Mouse (Mus musculus) Patski (cell line): Measurements from ENCODE around the gene Sohlh1. TPM values are rescaled to one million over a fixed set of nuclear protein-coding genes. Genes with fewer than 3 reads are reported as not detected.
A peak's percentile ranks its signal among the peaks of the same experiment; 100 is the strongest.
"Not testable (repeated sequence)": the region's sequence is repeated elsewhere in the genome, so short reads cannot be mapped to it uniquely, and the experiment has no call there.

ENCODE experiments used
- ATAC-seq: fragments of 100-300 bp; one replicate; pipeline ENCODE4 v1.8.0; 2021
- CTCF ChIA-PET: fragments of 350-600 bp; sonication (Branson Sonifier 250); formaldehyde crosslinking; loops from one replicate; lab custom pipeline; 2022; ENCODE audit warnings: inconsistent platforms; lab: Charles Lee
- POLR2A ChIA-PET: fragments of 350-600 bp; sonication (Branson Sonifier 250); formaldehyde crosslinking; loops from one replicate; lab custom pipeline; 2022; ENCODE audit warnings: antibody characterized with exemption, inconsistent platforms; lab: Charles Lee
- DNase-seq: peaks from one replicate; pipeline ENCODE4 v3.0.0-alpha.2; 2011; ENCODE audit warnings: low read depth, low spot score
- H3K27me3 ChIP-seq: fragments of 371-371 bp; one replicate; pipeline ENCODE4 v1.5.1; 2021
- CTCF ChIP-seq: fragments of 100-300 bp; IDR thresholded peaks from one replicate; pipeline ENCODE4 v1.5.1; 2021
- in situ Hi-C: fragments of 300-500 bp; cut with MboI; formaldehyde crosslinking; loops from 3 replicates; pipeline ENCODE4 v1.11.1; 2018; ENCODE audit warnings: low pct_unique_long_range_greater_than_20kb, mixed read lengths
- polyA plus RNA-seq: library from polyadenylated mRNA; unstranded; gene quantifications from one replicate; pipeline ENCODE4 v1.2.3, GENCODE M21; 2021

The Sohlh1 gene
- polyA plus RNA-seq, 1 experiment from 2014 or later = not detected

DNA sequence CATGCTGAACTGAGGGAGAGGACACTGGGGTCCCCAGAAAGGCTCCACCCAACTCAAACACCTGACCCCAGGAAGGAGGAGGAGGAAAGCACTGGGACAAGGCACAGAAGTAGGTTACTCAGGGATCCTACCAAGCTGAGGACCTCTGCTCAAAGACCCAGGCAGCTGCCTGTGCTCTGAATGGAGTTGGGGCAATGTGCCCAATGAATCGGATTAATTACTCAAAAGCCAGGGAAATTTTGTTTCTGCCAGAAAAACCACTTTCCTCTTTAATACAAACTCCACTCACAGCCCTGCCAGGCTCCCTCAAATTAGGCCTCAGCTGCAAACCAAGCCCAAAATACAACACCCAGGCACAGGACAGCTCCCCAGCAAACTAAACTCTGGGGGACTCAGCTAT, 4.3 kb downstream of the Sohlh1 start:
- ChIA-PET CTCF (interaction anchor here (1.4 kb wide), 1 partner anchor 89 kb away, joined by 3 read pairs; no protein-coding TSS in a partner anchor), POLR2A (no interaction called here)
- no peak for TF ChIP-seq CTCF
- in situ Hi-C loops = loop anchor here (25.0 kb wide), 1 partner anchor 170 kb away; the partner anchor contains the start of gene Ubac1
- H3K27me3 ChIP-seq = no peaks in the 10 kb centered on the region
- DNase-seq = no peak
- ATAC-seq = no peak

DNA sequence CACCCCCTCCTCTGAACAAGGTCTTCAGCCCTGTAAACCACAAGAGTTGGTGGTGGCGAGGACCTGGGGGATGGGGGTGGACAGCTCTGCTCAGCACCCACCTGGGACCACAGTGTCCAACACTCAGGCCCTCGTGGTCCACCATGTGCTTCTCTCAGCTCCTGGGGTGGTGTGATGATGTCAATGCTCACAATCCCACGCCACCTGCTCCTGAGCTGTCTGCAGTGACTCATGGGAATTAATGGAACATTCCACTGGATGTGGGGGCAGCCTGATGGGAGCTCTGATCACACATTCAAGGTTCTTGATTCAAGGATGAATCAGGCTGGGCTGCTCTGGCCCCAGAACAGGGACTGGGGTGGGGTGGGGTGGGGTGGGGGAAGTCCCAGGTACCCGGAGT, 4.9 kb downstream of the Sohlh1 start:
- DNase-seq = peak; percentile 58
- no peak for TF ChIP-seq CTCF

DNA sequence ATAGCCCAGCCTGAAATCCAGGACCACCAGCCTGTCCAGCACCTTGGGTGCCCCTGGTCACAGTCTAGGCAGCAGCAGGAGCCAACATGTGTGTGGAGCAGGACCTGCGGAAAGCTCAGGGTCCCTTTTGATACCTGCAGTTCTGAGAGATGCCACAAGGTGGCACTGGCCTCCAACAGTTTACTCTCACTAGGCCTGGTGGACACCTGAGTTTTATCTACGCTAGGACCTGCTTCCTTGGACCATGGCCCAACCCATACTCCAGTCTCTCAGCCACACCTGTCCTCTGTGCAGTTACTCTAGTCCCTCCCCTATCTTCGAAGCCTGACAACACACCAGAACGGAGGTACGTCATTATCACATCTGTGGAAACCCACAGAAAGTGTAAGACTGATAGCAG, 10.8 kb downstream of the Sohlh1 start:
- ChIA-PET CTCF (interaction anchor here (1.0 kb wide), 2 partner anchors 43 to 59 kb away, joined by 3 read pairs; no protein-coding TSS in a partner anchor), POLR2A (interaction anchor here (0.6 kb wide), 1 partner anchor 23 kb away, joined by 3 read pairs; no protein-coding TSS in a partner anchor)
- DNase-seq = no peak
- in situ Hi-C loops = loop anchor here (10.0 to 25.0 kb wide), 2 partner anchors 176 to 309 kb away; partner anchors contain the start of gene Ubac1
- TF ChIP-seq CTCF = no peak
- no peaks in the 10 kb centered on the region for H3K27me3 ChIP-seq
- ATAC-seq = no peak

More for the DNA sequence above, 4.9 kb downstream of the Sohlh1 start:
- POLR2A ChIA-PET = no interaction called here
- in situ Hi-C loops = loop anchor here (25.0 kb wide), 1 partner anchor 170 kb away; the partner anchor contains the start of gene Ubac1
- H3K27me3 ChIP-seq = no peaks in the 10 kb centered on the region
- CTCF ChIA-PET = interaction anchor here (1.4 kb wide), 1 partner anchor 89 kb away, joined by 3 read pairs; no protein-coding TSS in a partner anchor
- ATAC-seq = no peak

DNA sequence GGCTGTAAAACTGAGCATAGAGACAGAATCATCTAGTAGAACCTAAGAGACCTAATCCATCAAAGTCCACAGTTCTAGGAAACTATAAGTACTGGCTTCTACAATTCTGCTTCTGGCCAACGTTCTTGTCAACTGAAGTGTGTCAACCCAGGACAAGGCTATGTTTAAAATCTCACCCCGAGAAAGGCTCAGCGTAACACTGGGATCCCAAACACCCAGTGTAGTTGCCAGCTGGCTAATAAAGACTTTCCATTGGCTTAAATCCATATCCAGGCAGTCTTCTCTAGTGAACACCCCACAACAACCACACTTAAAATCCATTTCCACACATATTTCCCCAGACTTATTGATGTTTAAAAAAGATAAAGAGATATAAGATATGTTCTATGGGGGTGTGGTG, 16.3 kb downstream of the Sohlh1 start:
- CTCF ChIA-PET = no interaction called here
- POLR2A ChIA-PET = no interaction called here
- in situ Hi-C loops = loop anchor here (10.0 to 25.0 kb wide), 2 partner anchors 182 to 314 kb away; partner anchors contain the start of gene Ubac1
- no peak for ATAC-seq
- no peak for DNase-seq
- no peaks in the 10 kb centered on the region for H3K27me3 ChIP-seq
- no peak for TF ChIP-seq CTCF

DNA sequence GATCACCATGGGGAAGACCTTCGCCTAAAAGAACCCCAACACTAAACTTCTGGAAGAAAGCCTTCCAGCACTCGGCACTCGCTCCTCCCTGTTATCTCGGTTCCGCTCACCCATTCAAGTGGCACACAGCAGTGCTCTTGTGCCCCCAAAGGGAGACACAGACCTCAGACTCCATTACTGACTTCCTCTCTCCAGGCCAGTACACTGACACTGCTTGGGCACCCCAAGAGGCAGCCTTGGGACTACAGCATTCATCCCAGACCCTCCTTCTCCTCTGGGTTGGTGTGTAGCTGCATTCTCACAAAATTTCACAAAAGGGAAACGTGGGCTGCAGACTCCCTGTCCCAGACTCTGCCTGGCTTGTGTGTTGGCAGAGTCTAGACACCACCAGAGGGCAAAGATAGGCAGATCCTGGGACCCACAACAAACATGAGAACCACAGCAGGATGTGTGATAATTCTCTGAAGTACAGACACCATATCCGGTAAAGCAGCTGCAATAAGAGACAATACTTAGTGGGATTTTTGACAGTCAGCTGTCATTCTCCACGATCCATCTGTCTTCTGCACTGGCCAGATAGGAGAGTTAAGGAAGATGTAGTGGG, 18.6 kb downstream of the Sohlh1 start:
- no peak for ATAC-seq
- in situ Hi-C loops = loop anchor here (5.0 to 25.0 kb wide), 2 partner anchors 89 to 184 kb away; partner anchors contain the start of gene Ubac1
- CTCF ChIA-PET = no interaction called here

DNA sequence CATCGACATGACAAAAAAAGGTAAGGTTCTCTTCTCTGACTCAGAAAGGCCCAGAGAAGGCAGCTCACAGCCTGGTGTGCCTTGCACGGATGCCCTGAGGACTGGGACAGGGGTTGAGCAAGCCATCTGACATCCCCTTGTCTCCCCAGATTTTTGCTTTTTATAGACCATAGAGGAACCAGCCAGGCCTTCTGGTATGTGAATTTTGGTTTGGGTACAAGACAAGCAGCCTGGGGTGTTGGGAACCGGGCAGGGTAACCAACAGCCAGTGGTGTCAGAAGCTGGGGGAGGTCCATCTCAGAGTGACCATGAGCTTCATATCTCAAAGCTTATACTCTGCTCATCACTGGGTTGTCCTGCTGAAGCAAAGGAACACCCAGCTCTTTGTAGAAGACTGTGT, 22.3 kb downstream of the Sohlh1 start:
- CTCF ChIA-PET = no interaction called here
- H3K27me3 ChIP-seq = no peaks in the 10 kb centered on the region
- in situ Hi-C loops = loop anchor here (5.0 to 25.0 kb wide), 2 partner anchors 93 to 188 kb away; partner anchors contain the start of gene Ubac1
- POLR2A ChIA-PET = no interaction called here
- no peak for ATAC-seq
- DNase-seq = no peak
- TF ChIP-seq CTCF = no peak

More for the DNA sequence above, 18.6 kb downstream of the Sohlh1 start:
- POLR2A ChIA-PET = no interaction called here
- no peak for TF ChIP-seq CTCF
- DNase-seq = no peak
- H3K27me3 ChIP-seq = no peaks in the 10 kb centered on the region

DNA sequence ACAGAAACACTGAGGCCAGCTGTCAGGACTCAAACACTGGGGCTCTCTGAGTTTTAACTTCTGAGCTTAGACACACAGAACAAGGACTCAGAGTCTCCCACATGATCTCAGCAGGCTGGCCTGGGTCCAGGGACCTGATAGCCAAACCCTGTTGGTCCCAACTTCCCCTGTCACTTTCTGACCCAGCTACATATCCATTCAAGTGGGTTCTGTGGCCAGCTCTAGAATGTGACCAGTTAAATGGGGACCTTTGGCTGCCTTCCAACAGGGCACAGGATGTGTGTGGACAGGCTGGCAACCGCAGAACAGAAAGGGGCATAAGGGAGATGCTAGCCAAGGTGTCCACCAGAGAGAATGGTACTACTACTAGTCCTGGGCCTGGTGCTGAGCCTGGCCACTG, 24.2 kb downstream of the Sohlh1 start, which contains the start of gene Lcn9:
TSS of gene Lcn9 (plus strand) at position 348 of the 400 bp plus-strand sequence.
- TF ChIP-seq CTCF = no peak
- POLR2A ChIA-PET = no interaction called here
- no peak for DNase-seq
- in situ Hi-C loops = no loop called here
- CTCF ChIA-PET = no interaction called here
- no peaks in the 10 kb centered on the region for H3K27me3 ChIP-seq
- no peak for ATAC-seq

DNA sequence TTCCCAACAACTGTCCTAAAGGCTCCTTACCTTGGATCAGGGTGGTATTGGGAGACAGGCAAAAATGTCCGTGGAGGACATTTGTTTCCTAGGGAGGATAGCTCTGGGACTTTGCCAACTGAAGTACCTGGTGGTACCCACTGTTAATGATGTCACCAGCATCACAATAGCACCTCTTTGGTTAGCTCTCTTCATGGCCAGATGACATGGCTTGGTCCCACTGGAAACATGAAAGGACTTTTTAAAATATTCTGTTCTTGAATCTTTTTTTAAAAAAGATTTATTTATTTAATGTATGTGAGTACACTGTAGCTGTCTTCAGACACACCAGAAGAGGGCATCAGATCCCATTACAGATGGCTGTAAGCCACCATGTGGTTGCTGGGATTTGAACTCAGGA, 31.3 kb downstream of the Sohlh1 start, which contains the start of gene Glt6d1:
TSS of gene Glt6d1 (minus strand) at position 101 of the 400 bp plus-strand sequence.
- in situ Hi-C loops, DNase-seq, POLR2A ChIA-PET, CTCF ChIA-PET, ATAC-seq, H3K27me3 ChIP-seq: not testable (repeated sequence)

DNA sequence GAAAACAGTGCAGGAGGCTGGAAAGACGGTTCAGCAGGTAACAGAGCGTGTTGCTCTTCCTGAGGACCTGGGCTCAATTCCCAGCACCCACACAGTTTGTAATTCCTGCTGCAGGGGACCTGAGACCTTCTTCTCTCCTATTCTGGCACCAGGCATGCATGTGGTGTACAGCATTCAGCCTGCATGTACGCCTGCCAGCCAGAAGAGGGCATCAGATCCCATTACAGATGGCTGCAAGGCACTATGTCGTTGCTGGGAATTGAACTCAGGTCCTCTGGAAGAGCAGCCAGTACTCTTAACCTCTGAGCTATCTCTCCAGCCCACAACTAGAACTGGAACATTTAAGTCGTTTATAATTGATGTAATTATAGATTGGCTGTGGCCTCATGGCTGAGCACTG, 33.7 kb downstream of the Sohlh1 start:
- no peaks in the 10 kb centered on the region for H3K27me3 ChIP-seq
- POLR2A ChIA-PET = no interaction called here
- DNase-seq (no peak), ATAC-seq (no peak)
- CTCF ChIA-PET = no interaction called here
- in situ Hi-C loops = no loop called here
- TF ChIP-seq CTCF = no peak

DNA sequence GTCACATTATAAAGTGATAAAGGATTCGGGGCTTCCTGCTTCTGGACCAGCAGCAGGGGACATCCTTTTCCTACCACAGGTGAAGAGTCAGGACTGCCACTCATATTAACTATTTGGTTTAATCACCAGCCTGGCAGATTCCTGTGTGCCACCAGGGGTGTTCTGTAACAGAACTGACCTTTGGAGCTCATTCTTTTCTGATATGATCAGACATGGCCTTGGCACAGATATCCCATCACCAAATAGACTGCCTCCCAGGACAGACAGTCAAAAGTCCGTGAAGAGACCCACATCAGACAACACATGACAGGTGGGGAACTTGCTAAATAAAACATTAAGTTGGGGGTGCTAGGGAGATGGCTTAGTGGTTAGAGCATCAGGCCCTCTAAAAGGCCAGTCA, 35.3 kb downstream of the Sohlh1 start:
- H3K27me3 ChIP-seq = no peaks in the 10 kb centered on the region
- DNase-seq (no peak), ATAC-seq (no peak)
- ChIA-PET CTCF (interaction anchor here (2.1 kb wide), 1 partner anchor 9 kb away, joined by 6 read pairs; no protein-coding TSS in a partner anchor), POLR2A (no interaction called here)
- in situ Hi-C loops = no loop called here
- no peak for TF ChIP-seq CTCF

DNA sequence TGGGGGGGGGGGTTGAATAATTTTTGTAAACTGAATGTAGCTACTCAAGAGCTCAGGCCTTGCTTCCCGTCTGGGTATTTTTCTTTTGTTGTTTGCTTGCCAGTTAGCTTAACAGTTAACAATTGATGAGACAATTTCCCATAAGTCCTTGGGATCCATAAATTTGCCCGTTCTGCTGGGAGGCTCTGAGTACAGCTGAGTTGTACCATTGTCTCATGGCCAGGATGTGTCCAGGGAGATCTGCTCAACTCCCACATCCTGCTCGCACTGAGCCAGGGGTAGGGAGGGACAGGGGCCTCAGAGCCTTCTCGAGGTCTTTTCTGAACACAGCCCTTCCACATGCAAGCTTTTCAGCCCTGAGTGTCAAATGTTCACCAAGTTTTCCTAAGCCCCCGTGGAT, 49.0 kb downstream of the Sohlh1 start:
- no peak for ATAC-seq
- ChIA-PET CTCF (interaction anchor here (1.2 kb wide), 1 partner anchor 17 kb away, joined by 3 read pairs; no protein-coding TSS in a partner anchor), POLR2A (no interaction called here)
- H3K27me3 ChIP-seq = no peaks in the 10 kb centered on the region
- in situ Hi-C loops = no loop called here
- no peak for DNase-seq
- TF ChIP-seq CTCF = no peak
